Mouse (Mus musculus) kidney, postnatal 14 days (tissue): ENCODE measurements around the gene Aldh1l1.

ENCODE experiments used
- DNase-seq: peaks from one replicate; pipeline ENCODE4 v3.0.0; 2022; ENCODE audit warnings: mixed read lengths

Gene Aldh1l1

DNA sequence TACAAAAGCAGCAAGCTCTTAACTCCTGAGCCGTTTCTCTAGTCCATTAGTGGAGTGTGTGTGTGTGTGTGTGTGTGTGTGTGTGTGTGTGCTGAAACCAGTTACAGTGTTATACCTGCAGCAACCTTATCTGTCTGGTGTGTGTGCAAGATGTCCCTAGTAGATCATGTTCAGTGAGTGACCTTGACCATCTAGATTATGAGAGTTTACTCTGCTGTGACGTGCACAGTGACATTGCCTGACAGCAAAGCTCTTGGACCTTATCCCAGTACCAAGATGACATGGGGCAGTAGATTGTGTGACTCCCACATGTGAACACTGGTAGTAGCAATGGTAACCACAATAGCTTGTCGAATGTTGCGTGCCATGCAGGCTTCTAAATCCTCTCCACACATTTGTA is 114.1 kb downstream of the Aldh1l1 start:
- no peak for DNase-seq

DNA sequence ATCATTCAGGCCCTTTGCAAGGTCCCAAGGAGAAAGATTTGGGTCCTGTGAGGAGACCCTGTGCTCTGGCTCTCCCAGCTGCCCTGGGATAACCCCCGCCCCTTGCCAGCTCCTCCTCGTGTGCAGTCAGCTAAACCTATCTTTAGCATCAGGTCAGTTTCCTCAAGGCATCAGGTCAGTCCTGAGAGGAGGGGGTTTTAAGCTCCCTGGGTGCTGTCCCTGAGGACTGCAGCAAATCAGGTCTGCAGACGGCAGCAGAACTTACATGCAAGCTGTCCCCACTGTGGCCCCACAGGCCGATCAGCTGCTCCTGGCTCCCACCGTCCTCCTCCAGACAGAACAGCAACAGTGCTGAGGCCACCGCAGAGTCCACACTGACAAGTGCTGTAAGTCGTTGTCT is 115.5 kb downstream of the Aldh1l1 start:
- DNase-seq = no peak

- no peak for DNase-seq
Measured at GRCm38 (mm10) chr6:90602304-90602703, 116.1 kb downstream of the Aldh1l1 start.

DNA sequence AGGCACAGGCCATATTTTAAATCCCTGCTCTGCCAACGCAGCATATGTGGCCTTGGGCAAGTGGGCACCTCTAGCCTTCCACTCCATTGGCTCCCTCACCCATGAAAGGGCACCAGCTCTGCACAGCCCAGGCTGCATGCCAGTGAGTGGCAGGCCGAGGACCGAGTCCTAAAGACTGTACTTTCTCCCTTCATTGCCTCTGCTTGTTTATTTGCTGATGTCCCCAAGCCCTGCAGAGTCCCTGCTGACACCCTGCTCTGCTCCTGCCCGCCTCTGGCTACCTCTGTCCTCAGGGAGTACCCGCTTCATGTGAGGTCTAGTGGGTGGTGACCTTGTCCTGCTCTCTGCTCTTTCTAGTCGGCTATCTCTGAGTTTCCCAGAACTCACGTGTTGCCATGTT is 116.9 kb downstream of the Aldh1l1 start:
- DNase-seq = no peak

- no peak for DNase-seq
Measured at GRCm38 (mm10) chr6:90604130-90604529, 117.9 kb downstream of the Aldh1l1 start.

DNA sequence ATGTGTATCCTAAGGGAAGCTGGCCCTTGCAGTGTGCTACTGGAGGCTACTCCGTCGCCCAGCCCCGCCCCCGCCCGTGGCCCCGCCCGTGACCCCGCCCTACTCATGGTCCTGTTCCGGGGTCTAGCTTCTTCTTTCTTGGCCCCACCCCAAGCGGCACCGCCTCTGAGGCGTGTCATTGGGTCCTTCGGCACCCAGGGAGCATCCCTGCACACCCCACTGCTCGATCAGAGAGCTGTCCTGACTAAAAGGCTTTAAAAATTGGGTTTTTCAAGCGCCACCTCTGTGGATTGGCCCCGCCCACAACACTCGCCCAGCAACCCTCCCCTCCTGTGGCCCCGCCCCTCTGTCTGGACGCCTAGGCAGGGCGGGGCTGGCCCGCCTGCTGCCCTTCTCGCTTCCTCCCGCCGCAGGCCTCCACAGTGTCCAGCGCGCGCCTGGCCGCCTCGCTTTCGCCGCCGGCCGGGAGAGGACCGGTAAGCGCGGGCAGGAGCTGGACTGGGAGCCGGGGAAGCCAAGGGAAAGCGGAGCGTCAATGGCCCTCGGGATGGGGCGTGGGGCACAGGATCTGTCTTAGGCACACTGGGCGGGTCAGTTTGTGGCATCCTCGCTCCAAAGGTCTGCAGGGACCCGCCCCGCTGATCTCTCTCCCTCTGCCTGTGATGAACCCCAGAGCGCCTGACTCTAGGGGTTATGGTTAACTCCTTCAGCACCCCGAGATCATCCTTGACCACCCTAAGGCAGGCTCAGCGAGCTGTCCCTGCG is 118.5 kb downstream of the Aldh1l1 start, which contains the start of gene Slc41a3:
Slc41a3 (plus strand) TSS at position 193 of the 765 bp plus-strand sequence.
- DNase-seq = peak; percentile 95

- peak; percentile 15 for DNase-seq
Measured at GRCm38 (mm10) chr6:90605298-90605665, 119.1 kb downstream of the Aldh1l1 start.

DNA sequence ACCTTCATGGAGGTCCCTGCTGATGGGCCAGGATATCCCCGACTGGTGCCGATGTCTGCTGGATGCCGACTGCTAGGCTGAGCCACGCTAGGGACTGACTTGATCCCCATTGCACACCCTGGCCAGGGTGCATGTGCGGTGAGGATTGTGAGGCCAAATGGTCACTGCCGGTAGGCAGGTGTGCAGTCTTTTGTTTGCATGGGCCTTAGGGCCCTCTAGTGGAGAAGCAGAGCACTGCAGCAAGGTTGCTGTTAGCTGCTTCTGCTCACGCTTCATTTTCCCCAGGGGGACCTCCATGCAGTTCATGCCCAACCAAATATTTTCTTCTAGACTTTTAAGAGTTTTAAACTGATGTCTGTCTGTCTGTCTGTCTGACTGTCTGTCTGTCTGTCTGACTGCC is 120.3 kb downstream of the Aldh1l1 start:
- DNase-seq = peak; percentile 74

DNA sequence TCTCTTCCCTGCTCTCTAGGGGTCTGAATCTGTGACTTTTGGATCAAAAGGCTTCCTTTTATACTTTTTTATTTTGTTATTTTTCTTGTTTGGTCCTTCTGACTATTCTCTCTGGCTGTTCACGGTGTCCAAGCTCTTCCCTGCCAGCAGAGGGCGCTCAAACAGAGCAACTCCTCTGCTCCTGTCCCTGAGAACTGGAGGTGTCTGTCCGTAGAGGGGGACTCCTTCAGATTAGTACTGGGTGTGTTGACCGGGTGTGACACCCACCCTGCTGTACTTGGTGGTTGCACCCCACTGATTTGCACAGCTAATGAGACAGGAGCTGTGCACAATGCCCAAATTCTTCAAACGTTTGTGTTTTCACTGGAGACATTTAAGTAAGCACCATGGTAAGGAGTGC is 121.0 kb downstream of the Aldh1l1 start:
- peak; percentile 76 for DNase-seq

GRCm38 (mm10) chr6:90608186-90608585 is 122.0 kb downstream of the Aldh1l1 start:
- peak; percentile 34 for DNase-seq

DNA sequence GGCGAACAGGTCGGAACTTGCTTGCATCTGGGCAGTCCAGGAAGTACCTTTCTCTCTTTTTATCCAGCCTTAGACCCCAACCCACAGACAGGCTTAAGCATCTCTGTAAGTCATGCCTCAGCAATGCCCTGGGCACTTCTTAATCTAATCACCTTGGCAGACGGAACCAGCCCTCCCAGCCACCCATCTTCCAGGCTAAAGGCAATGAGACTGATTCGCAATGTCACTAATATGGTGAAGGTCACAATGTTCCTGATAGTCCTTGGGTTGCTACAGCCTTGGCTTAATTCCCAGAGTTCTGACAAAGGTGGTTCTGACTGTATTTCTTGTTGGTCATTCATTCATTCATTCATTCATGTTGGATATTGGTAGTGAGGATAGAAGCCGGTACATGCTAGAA is 124.0 kb downstream of the Aldh1l1 start:
- DNase-seq = no peak

DNA sequence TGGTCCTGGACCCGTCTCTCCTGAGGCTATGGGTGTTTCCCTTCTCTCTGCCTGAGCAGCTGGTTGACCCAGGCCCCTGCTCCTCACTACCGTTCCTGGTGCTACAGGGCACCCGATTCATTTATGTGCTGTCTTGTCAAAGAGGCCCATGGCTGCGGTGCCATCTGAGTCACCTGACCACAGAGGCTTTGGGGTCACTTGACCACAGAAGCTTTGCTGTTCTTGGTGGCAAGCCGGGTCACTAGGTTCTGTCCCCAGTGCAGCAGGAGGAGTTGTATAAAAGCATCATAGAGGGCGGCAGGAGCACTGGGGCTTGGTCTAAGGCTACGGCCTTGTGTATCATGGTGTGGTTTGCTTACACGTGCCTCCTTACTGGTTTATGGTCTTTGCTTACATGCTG is 127.0 kb downstream of the Aldh1l1 start:
- DNase-seq = no peak

DNA sequence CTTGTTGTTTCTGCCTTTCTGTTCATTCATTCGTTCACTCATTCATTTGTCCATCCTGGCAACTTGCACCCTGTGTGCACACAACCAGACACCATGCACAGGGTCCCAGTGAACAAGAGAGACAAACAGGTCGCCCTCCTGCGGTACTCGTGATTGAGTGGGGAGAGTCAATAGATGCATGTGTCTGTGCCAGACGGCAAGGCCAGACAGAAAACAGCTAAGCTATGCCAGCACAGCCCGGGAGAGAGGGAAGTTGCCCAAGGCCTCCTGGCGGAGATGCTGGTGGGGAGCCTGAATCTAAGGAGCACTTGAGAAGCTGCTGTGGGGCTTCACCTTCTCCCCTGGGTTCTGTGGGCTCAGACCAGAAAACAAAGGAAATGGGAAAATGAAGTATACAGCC is 129.1 kb downstream of the Aldh1l1 start:
- no peak for DNase-seq

GRCm38 (mm10) chr6:90615991-90616390 is 129.8 kb downstream of the Aldh1l1 start:
- no peak for DNase-seq

GRCm38 (mm10) chr6:90616481-90616880 is 130.3 kb downstream of the Aldh1l1 start:
- DNase-seq = no peak

DNA sequence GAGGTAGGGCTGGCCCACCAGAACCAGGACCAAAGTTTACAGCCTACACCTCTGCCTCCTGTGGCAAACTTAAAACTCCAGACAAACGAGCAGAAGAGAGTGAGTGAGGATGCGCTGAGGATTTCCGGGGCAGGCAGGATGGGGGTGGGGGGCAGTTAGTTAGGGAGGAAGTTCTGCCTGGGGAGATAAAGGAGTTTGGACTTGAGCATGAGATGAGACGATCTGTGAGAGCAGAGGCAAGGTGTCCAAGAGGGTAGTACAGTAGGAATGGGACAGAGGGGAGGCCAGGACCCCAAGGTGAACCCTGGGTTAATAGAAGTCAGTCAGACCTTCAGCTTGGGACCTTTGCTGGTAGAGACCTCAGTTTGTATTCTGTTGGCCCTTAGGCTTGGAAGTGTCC is 132.0 kb downstream of the Aldh1l1 start:
- DNase-seq = no peak

DNA sequence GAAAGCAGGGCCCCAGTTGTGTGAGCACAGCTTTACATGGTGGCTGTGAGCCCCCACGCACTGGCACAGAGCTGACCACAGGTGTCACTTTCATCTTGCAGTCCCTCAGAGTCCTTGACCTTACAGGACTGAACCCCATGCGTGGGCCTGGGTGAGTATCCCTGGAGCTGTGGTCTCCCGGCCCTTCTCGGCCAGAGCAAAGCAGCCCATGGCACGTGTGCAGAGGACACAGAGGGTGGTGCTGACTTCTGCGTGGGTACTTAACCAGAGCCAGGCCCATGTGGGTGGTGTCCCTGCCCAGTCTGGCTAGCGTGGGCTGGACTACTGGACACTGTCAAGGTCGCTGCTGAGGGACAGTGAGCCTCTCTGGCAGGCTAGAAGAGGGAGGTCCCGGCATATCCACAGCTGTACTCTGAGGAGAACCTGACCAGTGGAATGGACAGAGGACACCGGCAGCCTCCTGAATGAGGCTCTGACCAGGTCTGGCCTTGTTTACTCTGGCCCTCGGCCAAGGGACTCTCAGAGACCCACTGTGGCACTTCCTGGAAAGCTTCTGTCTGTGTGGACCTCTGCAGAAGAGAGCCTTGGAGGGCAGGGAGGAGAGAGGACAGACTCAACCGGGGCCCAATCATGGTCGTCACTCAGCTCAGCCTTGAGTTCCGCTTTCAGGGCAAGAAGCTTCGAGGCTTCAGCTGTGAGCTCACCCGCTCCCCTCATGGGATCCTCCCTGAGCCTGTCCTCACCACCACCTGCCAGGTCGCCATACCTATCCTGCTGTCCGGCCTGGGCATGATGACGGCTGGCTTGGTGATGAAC is 132.8 kb downstream of the Aldh1l1 start:
- peak; percentile 78 for DNase-seq

DNA sequence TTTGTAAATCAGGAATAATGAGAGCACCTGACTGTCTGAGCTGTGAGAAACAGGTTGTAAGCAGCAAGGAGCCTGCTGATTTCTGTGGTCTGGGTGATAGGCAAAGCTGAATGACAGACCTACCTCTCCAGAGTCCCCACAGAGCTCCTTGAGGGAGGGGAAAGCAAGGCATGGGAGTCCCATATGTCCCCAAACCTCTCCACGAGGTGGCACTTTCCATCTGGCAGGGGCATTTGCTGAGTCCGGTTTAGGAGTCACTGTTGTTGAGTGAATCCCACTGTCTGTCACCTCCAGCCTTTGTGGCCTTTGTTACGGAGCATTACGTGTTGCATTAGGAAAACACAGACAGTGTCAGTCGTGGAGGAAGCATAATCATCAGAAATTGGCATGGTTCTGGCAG is 133.7 kb downstream of the Aldh1l1 start:
- no peak for DNase-seq

DNA sequence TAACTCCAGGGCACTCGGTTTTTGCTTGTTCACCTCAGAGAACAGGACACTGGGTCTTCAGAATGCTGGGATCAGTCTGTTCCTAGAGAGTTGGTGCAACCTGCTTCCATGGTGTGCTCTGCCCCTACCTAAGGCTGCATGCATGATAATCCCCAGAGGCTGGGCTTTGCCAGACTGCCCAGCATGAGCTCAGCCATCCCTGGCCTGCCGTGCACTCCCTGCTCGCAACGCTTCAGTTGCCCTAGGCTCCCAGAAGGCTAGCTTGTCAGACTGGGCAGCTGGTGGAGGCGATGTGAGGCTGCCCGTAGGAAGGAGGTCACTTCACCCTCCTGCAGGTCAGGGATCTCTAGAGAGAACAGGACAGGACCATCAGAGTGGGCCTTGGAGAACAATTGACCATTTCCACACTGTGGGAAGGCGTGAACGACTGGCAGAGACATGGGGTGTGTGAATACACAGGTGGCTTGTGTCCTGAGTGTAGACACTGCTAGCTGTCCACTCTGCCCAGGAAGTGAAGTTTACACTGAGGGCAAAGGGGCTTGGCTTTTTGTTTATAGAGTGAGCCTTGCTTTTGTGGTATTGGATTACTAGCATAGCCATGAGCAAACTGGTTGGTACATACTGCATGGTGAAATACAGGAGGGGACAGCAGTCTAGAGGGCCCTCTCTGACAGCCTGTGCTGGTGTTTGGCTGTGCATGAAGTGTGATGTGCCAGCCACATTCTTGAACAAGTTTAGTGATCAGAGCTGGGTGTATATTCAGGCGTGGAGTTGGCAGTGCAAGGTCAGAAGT is 134.8 kb downstream of the Aldh1l1 start:
- peak; percentile 52 for DNase-seq

GRCm38 (mm10) chr6:90621584-90621890 is 135.3 kb downstream of the Aldh1l1 start:
- no peak for DNase-seq

DNA sequence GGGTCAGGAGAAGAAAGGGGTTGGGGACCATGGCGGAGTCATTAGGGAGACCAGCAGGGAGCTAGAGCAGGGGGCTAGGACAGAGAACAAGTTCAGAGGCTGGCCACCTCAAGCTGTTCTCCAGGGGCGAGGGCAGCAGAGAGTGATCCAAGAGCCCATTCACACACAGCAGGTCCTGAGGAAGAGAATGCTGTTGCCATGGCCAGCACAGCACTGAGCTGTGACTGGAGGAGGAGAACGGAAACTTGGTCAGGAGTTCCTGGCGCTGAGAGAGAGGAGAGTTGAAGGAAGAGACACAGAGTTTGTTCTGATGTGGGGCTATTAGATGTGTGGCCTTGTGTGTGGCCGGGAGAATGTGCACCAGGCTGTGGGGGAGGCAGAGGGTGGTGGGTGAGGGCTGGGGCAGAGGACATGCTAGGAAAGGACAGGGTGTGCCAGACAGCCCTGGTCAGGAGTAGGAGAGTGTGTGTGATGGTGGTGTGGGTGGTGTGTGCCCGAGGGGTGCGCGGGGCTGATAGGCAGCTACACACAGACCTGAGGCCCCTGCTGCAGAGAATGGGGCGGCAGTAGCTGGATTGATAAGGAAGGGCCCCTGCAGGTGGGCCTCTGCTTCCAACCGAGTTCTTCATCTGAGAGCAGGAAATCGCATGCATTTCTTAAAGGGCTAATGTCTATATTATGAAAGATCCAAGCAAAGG is 136.7 kb downstream of the Aldh1l1 start:
- no peak for DNase-seq

DNA sequence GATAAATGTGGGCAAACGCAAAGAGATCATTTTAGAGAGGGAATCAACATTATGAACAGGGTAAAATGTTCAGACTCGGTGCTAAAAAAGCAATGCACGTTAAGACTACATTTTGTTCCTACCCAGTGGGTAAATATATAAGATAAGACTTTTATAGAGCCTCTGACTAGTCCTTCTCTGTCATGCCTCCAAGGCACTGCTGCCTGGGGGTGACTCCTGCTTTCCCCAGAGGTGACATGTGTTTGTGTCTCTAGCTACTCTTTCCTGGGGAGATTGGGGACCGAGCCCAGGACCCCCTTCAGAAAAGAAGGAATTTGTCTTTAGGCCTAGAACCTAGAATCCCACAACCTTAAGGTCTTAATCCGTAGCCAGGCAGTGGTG is 137.2 kb downstream of the Aldh1l1 start:
- no peak for DNase-seq

DNA sequence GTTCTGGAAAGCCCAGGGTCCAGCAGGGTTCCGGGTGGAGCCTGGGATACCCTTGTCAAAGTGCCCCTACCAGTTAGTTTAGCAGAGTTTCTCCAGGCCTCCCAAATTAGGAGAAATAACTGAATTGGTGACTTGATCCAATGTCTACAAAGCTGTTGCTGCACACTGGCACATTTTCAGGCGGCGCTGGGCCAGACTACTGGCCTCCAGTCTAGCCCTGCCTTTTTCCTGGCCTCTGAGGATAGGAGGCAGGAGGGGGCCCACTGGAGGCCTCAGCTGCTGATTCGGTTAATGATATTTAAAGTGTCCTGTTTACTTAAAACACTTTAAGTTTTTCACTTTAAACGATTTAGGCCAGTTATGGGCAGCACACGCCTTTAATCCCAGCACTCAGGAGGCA is 138.0 kb downstream of the Aldh1l1 start:
- peak; percentile 34 for DNase-seq
